Comparison of ENCODE assay signal across 14 mouse cellular contexts in the genomic region with DNA sequence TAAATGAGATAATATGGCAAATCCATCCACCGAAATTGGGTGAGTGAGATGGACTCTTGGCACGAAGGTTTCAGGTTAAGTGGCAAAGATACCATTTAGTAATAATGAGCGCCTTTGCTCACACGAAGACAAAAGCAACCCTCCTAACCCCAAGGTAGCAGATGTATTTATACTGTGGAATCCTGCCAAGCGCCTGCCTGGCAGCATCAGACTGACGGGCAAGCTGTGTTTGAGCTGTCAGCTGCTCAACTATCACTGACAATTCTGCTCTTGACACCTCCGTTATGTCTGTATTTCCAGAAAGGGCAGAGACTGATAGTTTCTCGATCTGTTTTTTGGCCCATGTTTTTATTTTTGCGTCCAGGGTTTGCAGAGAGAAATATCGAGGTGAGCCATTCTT.
A peak's percentile ranks its signal among the peaks of the same experiment; 100 is the strongest.
DNase-seq lines count a peak whose midpoint lies in the region; ATAC-seq and TF ChIP-seq lines count a peak whose summit lies in the region.
"Had no signal": no experiment of that assay in that cellular context is flagged by ENCODE, and none has a peak within 500 bp of the region (broad histone marks: within the 10 kb centered on the region; RNA-seq: fewer than 3 reads in every experiment).

No protein-coding gene starts in this region.

- no peak overlapping the region for H3K4me2 ChIP-seq in hindbrain, embryonic 13.5 days
- peak overlapping the region; percentile 39 for H3K4me2 ChIP-seq in heart, embryonic 13.5 days
- no peak overlapping the region for H3K4me2 ChIP-seq in intestine, postnatal 0 days (replicated peaks; ENCODE audit: low read depth)
- H3K4me2 ChIP-seq: liver, embryonic 13.5 days; neural tube, embryonic 13.5 days had no signal

- no peaks in the 10 kb centered on the region for H3K27me3 ChIP-seq in hindbrain, embryonic 13.5 days
- peaks cover under 1% of the 10 kb centered on the region; the same call in 1 of the 2 replicates for H3K27me3 ChIP-seq in hindbrain, embryonic 10.5 days (ENCODE audit: insufficient read depth, poor library complexity, severe bottlenecking)
- no peaks in the 10 kb centered on the region for H3K27me3 ChIP-seq in heart, embryonic 13.5 days (replicated peaks)
- no peaks in the 10 kb centered on the region for H3K27me3 ChIP-seq in intestine, postnatal 0 days (replicated peaks; ENCODE audit: control insufficient read depth, insufficient read depth, low read length)
- H3K27me3 ChIP-seq: CH12.LX; liver, embryonic 13.5 days; megakaryocyte, embryonic 14.5 days; neural tube, embryonic 13.5 days had no signal

- no peak overlapping the region for H3K4me3 ChIP-seq in hindbrain, embryonic 13.5 days
- no peak overlapping the region for H3K4me3 ChIP-seq in hindbrain, embryonic 10.5 days
- no peak overlapping the region for H3K4me3 ChIP-seq in heart, embryonic 13.5 days
- H3K4me3 ChIP-seq in intestine, postnatal 0 days (ENCODE audit: low read depth, low read length) = no peak overlapping the region
- H3K4me3 ChIP-seq: left cerebral cortex, adult 2 months; liver, embryonic 13.5 days; megakaryocyte, embryonic 14.5 days; neural tube, embryonic 13.5 days had no signal

- intact Hi-C loops in gastrocnemius, postnatal 14 days (cut with DNase I; ENCODE audit: low total_unique reads) = no loop called here

- no peaks in the 10 kb centered on the region for H3K4me1 ChIP-seq in hindbrain, embryonic 13.5 days (replicated peaks)
- H3K4me1 ChIP-seq in hindbrain, embryonic 10.5 days (replicated peaks) = no peaks in the 10 kb centered on the region
- no peaks in the 10 kb centered on the region for H3K4me1 ChIP-seq in heart, embryonic 13.5 days
- H3K4me1 ChIP-seq in intestine, postnatal 0 days (replicated peaks; ENCODE audit: control insufficient read depth, insufficient read depth, low read length) = no peaks in the 10 kb centered on the region
- H3K4me1 ChIP-seq: liver, embryonic 13.5 days; megakaryocyte, embryonic 14.5 days; neural tube, embryonic 13.5 days had no signal

- no peak for TF ChIP-seq CTCF in intestine, postnatal 0 days (IDR thresholded peaks at IDR 0.05; ENCODE audit: low read depth)

- H3K36me3 ChIP-seq in hindbrain, embryonic 13.5 days = no peaks in the 10 kb centered on the region
- no peaks in the 10 kb centered on the region for H3K36me3 ChIP-seq in hindbrain, embryonic 10.5 days
- no peaks in the 10 kb centered on the region for H3K36me3 ChIP-seq in heart, embryonic 13.5 days
- no peaks in the 10 kb centered on the region for H3K36me3 ChIP-seq in intestine, postnatal 0 days (ENCODE audit: control insufficient read depth, insufficient read depth)
- H3K36me3 ChIP-seq: liver, embryonic 13.5 days; neural tube, embryonic 13.5 days had no signal

- H3K9ac ChIP-seq in hindbrain, embryonic 13.5 days = no peak overlapping the region
- no peak overlapping the region for H3K9ac ChIP-seq in heart, embryonic 13.5 days
- no peak overlapping the region for H3K9ac ChIP-seq in intestine, postnatal 0 days (ENCODE audit: low read depth, low read length)
- H3K9ac ChIP-seq: liver, embryonic 13.5 days; neural tube, embryonic 13.5 days had no signal

- no peak for DNase-seq in hindbrain, embryonic 10.5 days (ENCODE audit: low spot score)
- DNase-seq in cerebellum, adult 8-10 months = peak; percentile 3
- peak; percentile 13 for DNase-seq in layer of hippocampus, adult 9-10 months (ENCODE audit: low spot score)
- DNase-seq in gastrocnemius, postnatal 14 days = no peak
- DNase-seq: liver, embryonic 13.5 days; right cerebral cortex, postnatal 14 days had no signal

- WGBS in hindbrain, embryonic 13.5 days = 67% methylated on average over 10 of the region's 10 CpGs
- WGBS in hindbrain, embryonic 10.5 days = 92% methylated on average over 10 of the region's 10 CpGs
- WGBS in heart, embryonic 13.5 days = 34% methylated on average over 10 of the region's 10 CpGs
- 87% methylated on average over 10 of the region's 10 CpGs for WGBS in intestine, postnatal 0 days

- H3K9me3 ChIP-seq in hindbrain, embryonic 13.5 days = no peaks in the 10 kb centered on the region
- no peaks in the 10 kb centered on the region for H3K9me3 ChIP-seq in hindbrain, embryonic 10.5 days
- H3K9me3 ChIP-seq in heart, embryonic 13.5 days = no peaks in the 10 kb centered on the region
- no peaks in the 10 kb centered on the region for H3K9me3 ChIP-seq in intestine, postnatal 0 days (ENCODE audit: control insufficient read depth)
- H3K9me3 ChIP-seq: liver, embryonic 13.5 days; megakaryocyte, embryonic 14.5 days; neural tube, embryonic 13.5 days had no signal

- 0 out of 2 replicates have a peak, but pooled peaks have one; percentile 61 for ATAC-seq in hindbrain, embryonic 13.5 days (ENCODE audit: low FRiP score)
- no peak for ATAC-seq in heart, embryonic 13.5 days (ENCODE audit: extremely low read depth, insufficient number of reproducible peaks, low FRiP score, low TSS enrichment)
- ATAC-seq in intestine, postnatal 0 days = no peak

- no peak overlapping the region for H3K27ac ChIP-seq in hindbrain, embryonic 13.5 days
- no peak overlapping the region for H3K27ac ChIP-seq in hindbrain, embryonic 10.5 days
- peak overlapping the region; percentile 54; the same call in 1 of the 2 replicates for H3K27ac ChIP-seq in heart, embryonic 13.5 days (replicated peaks)
- H3K27ac ChIP-seq in intestine, postnatal 0 days (ENCODE audit: low read depth, low read length) = no peak overlapping the region
- H3K27ac ChIP-seq: left cerebral cortex, adult 2 months; liver, embryonic 13.5 days; neural tube, embryonic 13.5 days; stomach, postnatal 0 days had no signal

Comparison
In these comparisons a context has a peak if more than half of its experiments do, and no peak if none do; other contexts are left out.
1. DNase-seq: peak in cerebellum, adult 8-10 months (single experiment) and layer of hippocampus, adult 9-10 months (single experiment); none in hindbrain, embryonic 10.5 days (single experiment) and gastrocnemius, postnatal 14 days (single experiment).